Mouse (Mus musculus) retina, adult 2 months (tissue): ENCODE data around the gene Krt79.
A peak's percentile ranks its signal among the peaks of the same experiment; 100 is the strongest.

Experiments
- DNase-seq: peaks from one replicate; pipeline ENCODE4 v3.0.0-alpha.2; 2012; ENCODE audit warnings: low read depth, low spot score

The Krt79 gene

GRCm38 (mm10) chr15:101940274-101940829 lies at the start of gene Krt79:
Gene Krt79 (minus strand): TSS chr15:101940324.
- DNase-seq = no peak

GRCm38 (mm10) chr15:101988714-101989113 lies 48.6 kb upstream of the Krt79 start:
- no peak for DNase-seq

- DNase-seq = peak; percentile 71
Measured at GRCm38 (mm10) chr15:101988119-101988518, 48.0 kb upstream of the Krt79 start.

GRCm38 (mm10) chr15:101984746-101985145 lies 44.6 kb upstream of the Krt79 start:
- no peak for DNase-seq

GRCm38 (mm10) chr15:101983949-101984601 lies 44.0 kb upstream of the Krt79 start:
- DNase-seq = peak; percentile 81

GRCm38 (mm10) chr15:101983315-101983948 lies 43.3 kb upstream of the Krt79 start:
- DNase-seq = no peak

- no peak for DNase-seq
Measured at GRCm38 (mm10) chr15:101980849-101981248, 40.7 kb upstream of the Krt79 start.

- peak; percentile 69 for DNase-seq
Measured at GRCm38 (mm10) chr15:101977043-101977726, 37.1 kb upstream of the Krt79 start.

- no peak for DNase-seq
Measured at GRCm38 (mm10) chr15:101976641-101977040, 36.5 kb upstream of the Krt79 start.

- DNase-seq = no peak
Measured at GRCm38 (mm10) chr15:101976023-101976422, 35.9 kb upstream of the Krt79 start.

GRCm38 (mm10) chr15:101974083-101974845 lies 34.1 kb upstream of the Krt79 start:
- DNase-seq = no peak

GRCm38 (mm10) chr15:101973414-101974077 lies 33.4 kb upstream of the Krt79 start:
- DNase-seq = peak; percentile 76

GRCm38 (mm10) chr15:101970536-101970935 lies 30.4 kb upstream of the Krt79 start:
- no peak for DNase-seq

- DNase-seq = no peak
Measured at GRCm38 (mm10) chr15:101966808-101967207, 26.7 kb upstream of the Krt79 start.

- DNase-seq = no peak
Measured at GRCm38 (mm10) chr15:101958891-101959290, 18.8 kb upstream of the Krt79 start.

GRCm38 (mm10) chr15:101954187-101954586 lies 14.1 kb upstream of the Krt79 start, which contains the start of gene Krt78:
Gene Krt78 (minus strand): TSS chr15:101954287.
- DNase-seq = no peak

- DNase-seq = no peak
Measured at GRCm38 (mm10) chr15:101952733-101953474, 12.8 kb upstream of the Krt79 start.

GRCm38 (mm10) chr15:101945430-101945829 lies 5.3 kb upstream of the Krt79 start:
- no peak for DNase-seq

- DNase-seq = no peak
Measured at GRCm38 (mm10) chr15:101941948-101942347, 1.8 kb upstream of the Krt79 start.

- no peak for DNase-seq
Measured at GRCm38 (mm10) chr15:101938600-101939308, 1.4 kb downstream of the Krt79 start.
